Mouse (Mus musculus): Measurements from ENCODE around the gene Ust.

Ust gene

DNA sequence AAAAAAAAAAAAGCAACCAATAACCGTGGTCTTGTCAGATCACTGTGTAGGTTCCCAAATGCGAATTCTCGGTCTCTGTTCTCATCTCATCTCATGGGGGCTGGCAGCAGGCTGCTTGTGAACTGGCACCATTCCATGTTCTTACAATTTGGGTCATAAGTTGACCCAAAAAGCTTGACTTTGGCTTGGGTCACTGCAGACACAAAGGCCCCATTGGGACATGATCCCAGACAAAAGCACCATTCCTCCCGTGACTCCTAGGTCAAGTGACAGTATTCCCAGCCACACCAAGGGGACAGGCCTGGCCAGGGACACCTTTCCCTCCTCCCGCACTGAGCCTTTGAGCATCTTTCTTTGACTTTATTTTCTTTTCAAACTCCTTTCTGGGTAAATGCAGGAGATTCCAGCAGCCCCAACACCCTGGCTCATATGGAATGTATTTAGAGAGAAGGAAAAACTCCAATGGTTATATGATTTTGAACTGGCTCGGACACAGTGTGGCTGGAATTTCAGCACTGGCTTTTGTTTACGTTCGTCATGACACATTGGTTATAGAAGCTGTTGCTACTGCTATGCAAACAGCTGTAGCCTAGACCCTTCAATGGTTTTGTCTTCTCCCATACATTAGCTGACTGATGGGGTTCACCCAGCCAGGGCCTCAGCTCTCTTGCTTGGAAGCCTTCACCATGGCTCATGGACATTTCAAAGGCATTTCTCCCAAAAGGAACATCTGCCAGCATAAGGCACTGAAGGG is 285.3 kb downstream of the Ust start:
- in situ Hi-C loops (cut with MboI, MseI): no loop called here

DNA sequence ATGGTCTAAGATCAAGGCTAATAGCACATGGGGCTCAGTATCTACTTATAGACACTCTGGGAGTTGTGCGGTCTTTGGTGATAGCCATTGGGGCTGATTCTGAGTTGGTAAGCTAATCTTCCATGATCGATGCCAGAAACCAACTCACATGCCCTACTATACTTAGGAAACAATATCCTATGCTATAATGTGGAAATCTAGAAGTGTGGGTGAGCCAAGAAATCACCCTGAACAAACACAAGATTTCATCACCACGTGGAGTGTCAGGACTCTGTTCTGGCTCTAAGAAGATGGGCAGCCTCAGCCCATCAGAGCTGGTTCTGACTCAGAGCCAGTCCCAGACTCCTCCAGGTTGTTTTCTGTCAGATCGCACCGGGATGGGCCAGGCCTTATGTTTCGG is 286.1 kb downstream of the Ust start:
- in situ Hi-C loops (cut with MboI, MseI): no loop called here

DNA sequence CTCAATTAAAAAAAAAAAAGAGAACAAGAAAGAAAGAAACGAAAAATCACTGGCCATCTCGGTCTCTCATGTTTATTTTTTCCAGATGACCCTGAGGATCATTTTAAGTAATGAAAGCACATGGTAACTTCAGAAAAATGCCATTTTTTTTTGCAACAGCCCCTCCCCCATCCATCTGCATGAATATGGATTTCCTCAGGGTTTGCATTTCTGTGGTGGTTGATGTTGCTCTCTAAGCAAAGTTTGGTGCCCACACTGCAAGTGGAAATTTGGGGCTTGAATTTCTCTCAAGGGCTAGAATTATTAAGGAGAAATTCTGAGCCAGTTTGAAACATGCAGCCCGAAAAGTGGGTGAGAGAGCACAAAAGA is 290.3 kb downstream of the Ust start:
- in situ Hi-C loops (cut with MboI, MseI): no loop called here

DNA sequence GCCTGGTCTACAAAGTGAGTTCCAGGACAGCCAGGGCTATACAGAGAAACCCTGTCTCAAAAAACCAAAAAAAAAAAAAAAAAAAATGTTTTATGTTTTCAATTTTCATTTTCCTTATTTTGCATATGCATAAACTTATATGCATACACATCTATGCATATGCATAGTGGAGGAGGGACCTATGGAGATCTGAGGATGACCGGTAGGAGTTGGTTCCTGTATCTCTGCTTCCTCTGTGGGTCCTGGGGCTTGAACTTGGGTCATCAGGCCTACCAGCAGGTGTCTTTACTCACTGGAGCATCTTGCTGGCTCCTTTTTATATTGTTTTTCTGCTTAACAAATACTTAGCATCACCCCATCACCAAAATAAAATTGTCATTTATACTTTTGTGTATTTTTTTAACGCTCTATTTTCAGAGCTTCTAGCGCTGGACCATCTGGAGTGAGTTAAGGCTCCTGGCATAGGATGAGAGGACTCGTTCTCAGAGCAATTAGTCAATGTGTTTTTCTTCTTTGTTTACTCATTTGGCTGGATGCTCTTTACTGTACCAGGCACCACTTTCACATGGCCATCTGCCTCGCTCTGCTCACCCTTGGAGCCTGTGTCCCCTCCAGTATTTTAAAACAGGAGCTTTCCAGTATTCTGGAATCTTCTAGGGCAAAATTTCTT is 290.8 kb downstream of the Ust start:
- in situ Hi-C loops (cut with MboI, MseI): no loop called here

GRCm38 (mm10) chr10:8226650-8227049 is 292.0 kb downstream of the Ust start:
- in situ Hi-C loops (cut with MboI, MseI): no loop called here

- in situ Hi-C loops (cut with MboI, MseI): no loop called here
Observed at GRCm38 (mm10) chr10:8224641-8225040, 294.0 kb downstream of the Ust start.

- in situ Hi-C loops (cut with MboI, MseI): no loop called here
Observed at GRCm38 (mm10) chr10:8224046-8224445, 294.6 kb downstream of the Ust start.

DNA sequence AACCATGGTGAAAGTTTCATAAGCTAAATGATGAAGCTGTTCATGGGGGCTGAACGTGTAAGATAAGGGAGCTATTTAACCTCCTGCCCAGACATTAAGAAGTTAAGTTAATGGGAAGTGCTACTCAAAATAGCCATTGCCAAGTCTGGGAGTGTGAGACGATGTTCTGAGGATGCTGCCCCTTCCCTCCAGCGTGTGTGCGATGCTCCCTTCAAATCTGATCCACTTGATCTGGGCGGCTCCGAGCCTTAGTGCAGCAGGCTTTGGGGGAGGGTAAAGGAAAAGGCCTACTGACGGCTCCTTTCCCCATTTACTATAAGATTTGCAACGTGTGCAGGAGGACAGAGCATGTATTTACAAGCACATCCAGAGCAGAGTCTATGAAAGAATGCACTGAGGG is 301.7 kb downstream of the Ust start:
- in situ Hi-C loops (cut with MboI, MseI): no loop called here

DNA sequence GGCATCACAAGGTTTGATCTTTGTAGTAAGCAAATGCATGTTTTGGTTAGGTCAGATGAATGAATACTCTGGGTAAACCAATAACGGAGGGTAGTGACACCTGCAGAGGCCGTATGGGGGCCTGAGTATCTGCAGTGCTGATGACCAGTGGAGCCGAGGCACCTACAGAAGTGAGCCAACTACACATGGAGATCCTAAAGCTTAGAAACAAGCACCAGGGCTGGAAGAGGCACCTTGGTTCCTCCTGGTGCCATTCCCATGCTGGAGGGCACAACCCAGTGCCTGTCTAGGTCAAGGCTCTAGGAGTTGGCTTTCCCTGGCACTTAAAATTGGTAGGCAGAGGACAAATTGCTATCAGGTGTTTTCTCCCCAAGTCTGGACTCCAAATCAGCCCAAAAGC is 303.4 kb downstream of the Ust start:
- in situ Hi-C loops (cut with MboI, MseI): no loop called here

- in situ Hi-C loops (cut with MboI, MseI): no loop called here
Observed at GRCm38 (mm10) chr10:8213906-8214421, 304.7 kb downstream of the Ust start.

DNA sequence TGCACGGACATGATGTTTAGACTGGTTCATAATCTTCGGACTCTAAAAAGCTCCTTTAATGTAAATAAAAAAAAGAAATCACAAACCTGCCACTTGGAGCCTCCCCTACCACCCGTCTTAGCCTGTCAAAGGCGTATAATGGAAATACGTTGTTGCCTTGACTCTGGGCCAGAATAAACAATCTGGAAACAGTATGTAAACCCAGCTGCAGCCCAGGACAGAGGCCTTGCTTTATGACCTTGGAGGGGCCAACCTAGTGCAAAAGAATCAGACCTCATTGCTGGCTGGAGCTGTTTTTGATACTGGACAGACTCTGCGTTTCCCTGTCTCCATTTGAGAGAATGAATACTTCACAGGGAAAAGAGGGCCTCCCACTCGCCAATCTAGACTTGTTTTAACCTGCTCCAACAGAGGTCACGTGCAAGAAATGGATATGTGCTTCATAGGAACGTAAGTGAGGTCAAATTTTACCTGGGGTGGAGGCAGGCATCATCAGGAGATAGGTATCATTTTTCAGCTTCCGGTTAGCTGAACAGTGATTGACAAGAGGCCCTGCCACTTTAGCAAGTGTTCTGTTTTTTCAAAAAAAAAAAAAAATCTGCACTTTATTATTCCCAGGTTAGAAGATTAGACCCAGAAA is 305.2 kb downstream of the Ust start:
- in situ Hi-C loops (cut with MboI, MseI): no loop called here

DNA sequence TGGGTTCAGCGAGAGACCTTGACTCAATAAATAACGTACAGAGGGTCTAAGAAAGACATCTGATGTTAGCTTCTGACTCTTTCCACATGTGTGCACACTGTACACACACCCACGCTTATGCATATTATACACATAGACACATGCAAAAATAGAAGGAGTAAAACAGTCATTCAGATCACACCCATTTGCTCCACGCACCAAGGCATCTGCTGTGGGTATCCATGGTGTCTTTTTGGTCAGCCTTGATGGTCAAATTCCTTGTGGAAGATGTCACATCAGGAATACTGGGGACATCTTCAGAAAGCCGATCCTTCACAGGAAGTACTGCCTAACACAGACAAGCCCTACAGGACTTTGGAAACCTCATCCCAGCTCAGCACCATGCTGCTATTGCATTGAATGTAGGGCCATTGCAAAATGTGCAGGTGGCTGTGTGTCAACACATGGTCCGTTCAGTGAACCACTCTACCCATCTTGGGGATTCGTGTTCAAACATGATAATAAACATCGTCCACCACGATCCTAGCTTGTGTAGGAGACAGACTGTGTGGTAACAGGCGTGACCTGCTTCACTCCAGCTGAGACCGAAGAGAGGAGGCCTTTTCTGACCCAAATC is 305.9 kb downstream of the Ust start:
- in situ Hi-C loops (cut with MboI, MseI): no loop called here

DNA sequence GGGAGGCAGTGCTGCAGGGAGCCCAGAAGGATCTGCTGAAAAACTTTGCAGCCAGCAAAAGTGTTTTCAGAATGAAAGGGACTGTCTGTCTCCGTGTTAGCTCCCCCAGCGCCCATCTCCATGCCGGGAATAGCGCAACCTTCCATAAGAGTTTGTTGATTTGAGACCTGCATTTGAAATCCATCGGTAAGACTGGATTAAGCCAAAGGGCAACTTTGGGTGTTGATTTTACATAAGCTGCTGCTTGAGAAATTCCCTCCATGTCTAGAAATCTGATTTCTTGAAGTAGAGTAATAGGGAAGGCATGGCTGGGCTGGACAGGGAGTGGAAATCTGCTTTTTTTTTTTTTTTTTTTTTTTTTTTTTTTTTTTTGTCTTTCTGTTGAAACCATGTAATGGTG is 306.9 kb downstream of the Ust start:
- in situ Hi-C loops (cut with MboI, MseI): no loop called here

DNA sequence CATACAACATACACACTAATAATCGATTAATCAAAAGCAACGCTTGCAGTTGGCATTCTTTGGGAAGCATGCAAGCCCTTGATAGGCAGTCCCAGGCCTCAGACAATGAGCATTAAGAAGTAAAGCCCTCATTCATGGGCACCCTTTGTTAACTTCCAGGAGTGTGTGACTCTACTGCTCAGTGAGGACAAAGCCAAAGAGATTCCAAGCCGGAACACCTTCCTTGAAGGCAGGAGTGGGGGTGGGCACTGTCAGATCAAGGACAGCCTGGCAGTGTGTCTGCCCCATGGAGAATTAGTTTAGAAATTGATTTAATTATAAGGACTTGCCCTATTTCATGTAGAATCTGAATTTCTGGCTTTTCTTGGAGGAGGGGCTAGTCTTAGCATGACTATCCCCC is 308.3 kb downstream of the Ust start:
- in situ Hi-C loops (cut with MboI, MseI): no loop called here

DNA sequence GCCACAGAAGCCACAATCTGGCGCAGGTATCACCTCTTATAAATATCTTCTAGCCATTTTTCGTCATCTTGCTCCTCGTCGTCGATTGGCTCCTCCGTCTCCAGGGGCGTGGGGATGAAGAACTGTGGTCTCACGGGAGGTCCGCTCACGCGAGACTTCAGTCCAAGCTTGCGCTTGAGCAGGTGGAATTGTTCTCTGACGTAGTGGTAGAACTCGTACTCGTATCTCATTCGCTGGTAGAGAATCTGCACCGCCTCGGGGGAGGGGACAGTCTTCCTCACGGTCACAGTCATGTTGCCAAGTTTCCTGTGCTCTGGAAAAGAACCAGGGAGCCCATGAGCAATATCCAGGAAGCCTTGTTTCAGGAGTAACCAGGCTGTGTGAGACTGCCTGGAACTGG is 311.3 kb downstream of the Ust start:
- in situ Hi-C loops (cut with MboI, MseI): no loop called here

DNA sequence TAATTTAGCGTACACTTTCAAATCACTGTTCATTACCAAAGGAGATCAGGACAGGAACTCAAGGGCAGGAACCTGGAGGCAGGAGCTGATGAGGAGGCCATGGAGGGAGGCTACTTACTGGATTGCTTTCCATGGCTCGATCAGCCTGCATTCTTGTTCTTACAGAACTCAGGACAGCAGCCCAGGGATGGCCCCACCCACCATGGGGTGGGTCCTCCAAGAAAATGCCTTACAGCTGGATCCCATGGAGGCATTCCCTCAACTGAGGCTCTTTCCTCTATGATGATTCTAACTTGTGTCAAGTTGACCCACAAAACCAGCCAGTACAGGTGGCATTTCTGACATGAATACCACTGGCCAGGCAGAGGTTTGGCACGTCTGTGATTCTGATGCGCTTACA is 314.9 kb downstream of the Ust start:
- in situ Hi-C loops (cut with MboI, MseI): no loop called here

GRCm38 (mm10) chr10:8199816-8200215 is 318.8 kb downstream of the Ust start:
- in situ Hi-C loops (cut with MboI, MseI): no loop called here

DNA sequence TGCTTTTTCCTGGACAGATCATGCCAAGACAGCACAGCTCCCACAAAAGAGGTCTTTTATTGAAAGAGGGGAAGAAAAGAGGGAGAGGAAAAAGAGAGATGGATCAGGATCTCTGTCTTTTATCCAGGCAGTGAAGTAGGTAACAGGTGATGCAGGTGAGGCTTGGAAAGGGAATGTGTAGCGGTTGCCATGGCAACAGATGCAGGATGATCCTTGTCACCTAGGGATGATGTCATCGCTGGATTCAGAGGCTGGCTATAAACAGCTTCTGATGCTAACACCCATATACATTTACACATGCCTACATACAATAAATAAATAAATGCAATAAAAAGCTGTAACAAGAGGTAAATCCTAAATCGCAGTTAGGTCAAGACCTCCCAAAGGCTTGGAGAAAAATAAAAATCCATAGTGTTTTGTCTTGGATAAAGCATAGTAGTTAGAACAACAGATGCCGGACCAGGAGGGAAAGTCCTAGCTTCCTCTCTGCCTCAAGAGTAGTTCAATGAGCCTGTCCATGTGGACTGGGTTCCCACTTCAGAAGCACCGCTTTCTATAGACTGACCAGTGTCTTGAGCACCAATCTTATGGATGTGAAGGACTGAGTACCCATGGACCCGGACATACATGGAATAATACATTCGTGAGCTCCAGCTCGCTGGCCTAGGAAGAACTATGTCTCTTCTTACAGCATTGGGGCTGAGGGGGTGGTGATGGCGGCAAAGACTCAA is 319.4 kb downstream of the Ust start:
- in situ Hi-C loops (cut with MboI, MseI): no loop called here

- in situ Hi-C loops (cut with MboI, MseI): no loop called here
Observed at GRCm38 (mm10) chr10:8197661-8198060, 321.0 kb downstream of the Ust start.

DNA sequence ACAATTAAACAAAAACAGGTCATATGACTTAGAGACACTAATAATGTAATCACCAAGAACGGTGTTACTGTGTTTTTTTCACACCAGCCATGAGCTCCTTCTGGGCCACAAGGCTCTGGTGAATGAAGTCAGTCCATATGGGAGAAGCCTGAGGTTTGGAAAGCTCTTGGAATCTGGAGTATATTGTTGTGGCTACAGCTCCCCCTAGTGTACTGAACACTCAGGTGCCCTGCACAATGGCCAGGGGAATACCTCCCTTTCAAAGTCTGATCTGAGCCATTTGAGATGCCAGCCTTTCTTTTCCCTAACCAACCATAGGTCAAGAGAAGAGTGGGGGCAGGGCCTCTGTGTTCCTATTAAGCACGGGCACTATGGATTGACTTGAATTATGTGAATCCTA is 322.3 kb downstream of the Ust start:
- in situ Hi-C loops (cut with MboI, MseI): no loop called here

DNA sequence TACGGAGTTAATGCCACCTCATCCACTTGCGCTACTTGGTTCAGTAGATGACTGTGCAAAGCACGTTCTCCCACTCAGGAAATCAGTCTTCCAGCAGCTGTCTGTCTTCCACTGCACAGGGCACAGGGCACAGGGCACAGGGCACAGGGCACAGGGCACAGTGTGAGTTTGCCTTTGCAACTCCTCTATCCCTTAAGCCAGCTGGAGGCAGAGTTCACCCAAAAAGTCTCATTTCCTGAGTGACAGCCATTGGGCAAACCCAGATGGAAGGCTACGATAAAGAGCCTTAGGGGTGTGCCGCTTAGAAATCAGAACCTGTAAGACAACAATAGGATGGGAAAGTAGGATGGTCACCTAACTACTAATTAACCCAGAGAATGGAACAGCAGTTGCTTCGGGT is 322.9 kb downstream of the Ust start:
- in situ Hi-C loops (cut with MboI, MseI): no loop called here

Data from T-helper 17 cell (primary cell).